Mouse (Mus musculus): ENCODE measurements around the gene Slc25a36. TPM values are rescaled to one million over a fixed set of nuclear protein-coding genes. Genes with fewer than 3 reads are reported as not detected.

Gene Slc25a36
- 8.0 and 8.2 TPM in 2 replicates for polyA plus RNA-seq (2015; fragmentation: Nextera tagmentation; extraction: Ambion mirVana)

- Histone ChIP-seq H3K4me2 (ENCODE audit: low read depth, low read length) (peak within 1 kb of the TSS; percentile 82), H3K27ac (ENCODE audit: low read length) (peak within 1 kb of the TSS; percentile 77), H3K4me1 (ENCODE audit: control insufficient read depth, low read depth, low read length) (peaks cover 8% of the 10 kb centered on the region), H3K27me3 (ENCODE audit: control insufficient read depth, insufficient read depth, low read depth, low read length) (peaks cover 26% of the 10 kb centered on the region), H3K9ac (ENCODE audit: low read depth, low read length) (peak within 1 kb of the TSS; percentile 77), H3K9me3 (replicated peaks; ENCODE audit: control insufficient read depth, low read length) (no peaks in the 10 kb centered on the region), H3K4me3 (ENCODE audit: low read depth, low read length) (peak within 1 kb of the TSS; percentile 83), H3K36me3 (ENCODE audit: control insufficient read depth, insufficient read depth) (no peaks in the 10 kb centered on the region)
- peak; percentile 95 for ATAC-seq (ENCODE audit: low read depth)
- WGBS (ENCODE audit: insufficient replicate concordance), result under 1% methylated on average over 86 of the region's 91 CpGs
Measured at GRCm38 (mm10) chr9:97110571-97111390, at the start of gene Slc25a36. Gene Slc25a36, minus strand, starts transcription at chr9:97111157.

GRCm38 (mm10) chr9:97158412-97158811, 47.5 kb upstream of the Slc25a36 start:
- H3K27me3 ChIP-seq (ENCODE audit: control insufficient read depth, insufficient read depth, low read depth, low read length), result peaks cover 32% of the 10 kb centered on the region
- H3K4me2 ChIP-seq (ENCODE audit: low read depth, low read length), result no peak overlapping the region
- H3K9ac ChIP-seq (ENCODE audit: low read depth, low read length), result no peak overlapping the region
- 57% methylated on average over 3 of the region's 3 CpGs for WGBS (ENCODE audit: insufficient replicate concordance)
- H3K9me3 ChIP-seq (replicated peaks; ENCODE audit: control insufficient read depth, low read length), result no peaks in the 10 kb centered on the region
- H3K4me1 ChIP-seq (ENCODE audit: control insufficient read depth, low read depth, low read length), result no peaks in the 10 kb centered on the region
- H3K4me3 ChIP-seq (ENCODE audit: low read depth, low read length), result no peak overlapping the region
- no peaks in the 10 kb centered on the region for H3K36me3 ChIP-seq (ENCODE audit: control insufficient read depth, insufficient read depth)
- no peak overlapping the region for H3K27ac ChIP-seq (ENCODE audit: low read length)
- no peak for ATAC-seq (ENCODE audit: low read depth)

DNA sequence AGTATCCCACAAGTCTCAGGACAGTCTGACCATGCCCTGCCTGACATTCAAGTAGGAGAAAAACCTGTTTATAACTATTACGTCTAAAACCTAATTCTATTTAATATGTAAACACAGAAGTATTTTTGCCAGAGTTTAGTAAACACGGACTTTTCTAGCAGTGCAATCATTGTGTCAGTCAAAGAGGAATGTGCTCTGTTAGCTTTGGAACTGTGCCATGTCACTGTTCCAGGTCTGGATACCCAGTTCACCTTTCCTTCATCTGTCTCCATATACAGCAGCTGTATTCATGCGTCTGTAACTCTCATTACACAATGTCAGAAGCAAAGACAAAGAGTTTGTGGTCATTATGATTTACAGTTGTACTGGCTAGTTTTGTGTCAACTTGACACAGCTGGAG, 45.0 kb upstream of the Slc25a36 start:
- H3K9me3 ChIP-seq (replicated peaks; ENCODE audit: control insufficient read depth, low read length), result no peaks in the 10 kb centered on the region
- no peaks in the 10 kb centered on the region for H3K36me3 ChIP-seq (ENCODE audit: control insufficient read depth, insufficient read depth)
- ATAC-seq (ENCODE audit: low read depth), result no peak; the same call in 1 of the 2 replicates
- no peak overlapping the region for H3K4me2 ChIP-seq (ENCODE audit: low read depth, low read length)
- no peak overlapping the region for H3K27ac ChIP-seq (ENCODE audit: low read length)
- no peak overlapping the region for H3K9ac ChIP-seq (ENCODE audit: low read depth, low read length)
- H3K4me3 ChIP-seq (ENCODE audit: low read depth, low read length), result no peak overlapping the region
- H3K4me1 ChIP-seq (ENCODE audit: control insufficient read depth, low read depth, low read length), result no peaks in the 10 kb centered on the region
- WGBS (ENCODE audit: insufficient replicate concordance), result 42% methylated on average over 3 of the region's 3 CpGs
- H3K27me3 ChIP-seq (ENCODE audit: control insufficient read depth, insufficient read depth, low read depth, low read length), result peaks cover 36% of the 10 kb centered on the region

DNA sequence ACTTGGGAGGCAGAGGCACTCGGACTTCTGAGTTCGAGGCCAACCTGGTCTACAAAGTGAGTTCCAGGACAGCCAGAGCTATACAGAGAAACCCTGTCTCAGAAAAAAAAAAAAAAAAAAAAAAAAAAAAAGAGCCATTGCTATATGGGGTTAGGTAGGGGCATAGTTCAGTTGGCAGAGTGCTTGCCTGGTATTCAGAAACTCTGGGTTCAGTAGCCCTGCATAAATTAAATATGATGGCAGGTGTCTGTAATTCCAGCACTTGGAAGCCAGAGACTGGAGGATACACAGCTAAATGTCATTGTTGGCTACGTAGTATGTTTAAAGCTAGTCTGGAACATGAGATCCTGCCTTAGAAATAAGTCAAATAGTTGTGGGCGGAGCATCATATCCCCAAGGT, 44.0 kb upstream of the Slc25a36 start:
- ATAC-seq (ENCODE audit: low read depth), result no peak
- 60% methylated on average over 4 of the region's 4 CpGs for WGBS (ENCODE audit: insufficient replicate concordance)

GRCm38 (mm10) chr9:97153006-97153405, 42.0 kb upstream of the Slc25a36 start:
- Histone ChIP-seq H3K27ac (ENCODE audit: low read length) (no peak overlapping the region), H3K36me3 (ENCODE audit: control insufficient read depth, insufficient read depth) (no peaks in the 10 kb centered on the region), H3K9me3 (replicated peaks; ENCODE audit: control insufficient read depth, low read length) (no peaks in the 10 kb centered on the region), H3K4me1 (ENCODE audit: control insufficient read depth, low read depth, low read length) (no peaks in the 10 kb centered on the region), H3K27me3 (ENCODE audit: control insufficient read depth, insufficient read depth, low read depth, low read length) (peaks cover 35% of the 10 kb centered on the region), H3K9ac (ENCODE audit: low read depth, low read length) (no peak overlapping the region), H3K4me2 (ENCODE audit: low read depth, low read length) (no peak overlapping the region), H3K4me3 (ENCODE audit: low read depth, low read length) (no peak overlapping the region)
- ATAC-seq (ENCODE audit: low read depth), result no peak
- WGBS (ENCODE audit: insufficient replicate concordance), result 63% methylated on average over 3 of the region's 3 CpGs

More for the DNA sequence above, 44.0 kb upstream of the Slc25a36 start:
- peaks cover 29% of the 10 kb centered on the region for H3K27me3 ChIP-seq (ENCODE audit: control insufficient read depth, insufficient read depth, low read depth, low read length)
- H3K27ac ChIP-seq (ENCODE audit: low read length), result no peak overlapping the region
- H3K9ac ChIP-seq (ENCODE audit: low read depth, low read length), result no peak overlapping the region
- H3K4me2 ChIP-seq (ENCODE audit: low read depth, low read length), result no peak overlapping the region
- H3K9me3 ChIP-seq (replicated peaks; ENCODE audit: control insufficient read depth, low read length), result no peaks in the 10 kb centered on the region
- no peaks in the 10 kb centered on the region for H3K4me1 ChIP-seq (ENCODE audit: control insufficient read depth, low read depth, low read length)
- no peaks in the 10 kb centered on the region for H3K36me3 ChIP-seq (ENCODE audit: control insufficient read depth, insufficient read depth)
- no peak overlapping the region for H3K4me3 ChIP-seq (ENCODE audit: low read depth, low read length)

DNA sequence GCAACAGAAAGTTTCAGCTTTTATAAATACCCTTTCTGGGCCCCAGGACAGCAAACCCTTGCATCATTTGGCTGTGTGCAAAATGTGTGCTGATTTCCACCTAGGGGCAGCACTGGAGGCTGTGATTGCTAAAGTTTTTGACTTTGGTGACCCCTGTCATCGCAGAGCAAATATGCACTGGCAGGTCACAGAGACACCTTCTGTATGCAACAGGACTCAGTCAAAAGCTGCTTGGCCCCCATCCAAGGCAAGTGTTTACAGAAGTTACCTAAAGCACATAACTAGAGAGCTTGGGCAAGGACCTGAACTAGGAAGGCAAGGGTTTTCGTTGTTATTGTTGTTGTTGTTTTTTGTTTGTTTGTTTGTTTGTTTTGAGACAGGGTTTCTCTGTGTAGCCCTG, 36.3 kb upstream of the Slc25a36 start:
- no peaks in the 10 kb centered on the region for H3K36me3 ChIP-seq (ENCODE audit: control insufficient read depth, insufficient read depth)
- no peaks in the 10 kb centered on the region for H3K4me1 ChIP-seq (ENCODE audit: control insufficient read depth, low read depth, low read length)
- WGBS (ENCODE audit: insufficient replicate concordance), result 50% methylated on average over 2 of the region's 2 CpGs
- H3K4me3 ChIP-seq (ENCODE audit: low read depth, low read length), result no peak overlapping the region
- no peaks in the 10 kb centered on the region for H3K9me3 ChIP-seq (replicated peaks; ENCODE audit: control insufficient read depth, low read length)
- H3K9ac ChIP-seq (ENCODE audit: low read depth, low read length), result no peak overlapping the region
- H3K27me3 ChIP-seq (ENCODE audit: control insufficient read depth, insufficient read depth, low read depth, low read length), result peaks cover 44% of the 10 kb centered on the region
- no peak overlapping the region for H3K27ac ChIP-seq (ENCODE audit: low read length)
- H3K4me2 ChIP-seq (ENCODE audit: low read depth, low read length), result no peak overlapping the region
- ATAC-seq (ENCODE audit: low read depth), result peak; percentile 83

DNA sequence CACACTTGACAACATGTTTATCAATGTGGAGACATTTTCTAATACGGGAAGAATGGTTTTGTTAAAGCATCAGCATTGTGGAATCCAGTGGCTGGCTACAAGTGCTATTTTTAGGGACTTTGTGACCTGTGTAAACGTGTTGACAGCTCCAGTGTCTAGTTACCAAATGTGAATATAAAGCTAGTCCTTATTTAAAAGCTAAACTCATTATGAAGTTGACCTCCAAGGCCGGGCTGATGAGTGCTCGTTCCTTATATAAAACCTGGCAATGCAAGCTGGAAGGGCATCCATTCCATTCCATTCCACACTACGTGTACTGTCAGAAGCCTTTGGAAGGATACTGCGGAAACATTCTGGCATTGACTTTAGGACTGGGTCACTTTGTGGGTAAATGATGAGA, 34.4 kb upstream of the Slc25a36 start:
- peaks cover 46% of the 10 kb centered on the region for H3K27me3 ChIP-seq (ENCODE audit: control insufficient read depth, insufficient read depth, low read depth, low read length)
- no peaks in the 10 kb centered on the region for H3K4me1 ChIP-seq (ENCODE audit: control insufficient read depth, low read depth, low read length)
- 50% methylated on average over 6 of the region's 6 CpGs for WGBS (ENCODE audit: insufficient replicate concordance)
- no peak overlapping the region for H3K4me3 ChIP-seq (ENCODE audit: low read depth, low read length)
- no peaks in the 10 kb centered on the region for H3K9me3 ChIP-seq (replicated peaks; ENCODE audit: control insufficient read depth, low read length)
- no peak overlapping the region for H3K4me2 ChIP-seq (ENCODE audit: low read depth, low read length)
- no peak overlapping the region for H3K9ac ChIP-seq (ENCODE audit: low read depth, low read length)
- H3K36me3 ChIP-seq (ENCODE audit: control insufficient read depth, insufficient read depth), result no peaks in the 10 kb centered on the region
- ATAC-seq (ENCODE audit: low read depth), result no peak
- H3K27ac ChIP-seq (ENCODE audit: low read length), result no peak overlapping the region

- no peak overlapping the region for H3K4me2 ChIP-seq (ENCODE audit: low read depth, low read length)
- H3K4me3 ChIP-seq (ENCODE audit: low read depth, low read length), result no peak overlapping the region
- H3K9me3 ChIP-seq (replicated peaks; ENCODE audit: control insufficient read depth, low read length), result no peaks in the 10 kb centered on the region
- H3K27me3 ChIP-seq (ENCODE audit: control insufficient read depth, insufficient read depth, low read depth, low read length), result peaks cover 49% of the 10 kb centered on the region
- no peak overlapping the region for H3K27ac ChIP-seq (ENCODE audit: low read length)
- ATAC-seq (ENCODE audit: low read depth), result no peak
- no peaks in the 10 kb centered on the region for H3K36me3 ChIP-seq (ENCODE audit: control insufficient read depth, insufficient read depth)
- H3K4me1 ChIP-seq (ENCODE audit: control insufficient read depth, low read depth, low read length), result no peaks in the 10 kb centered on the region
- WGBS (ENCODE audit: insufficient replicate concordance), result 72% methylated on average over 5 of the region's 5 CpGs
- no peak overlapping the region for H3K9ac ChIP-seq (ENCODE audit: low read depth, low read length)
Measured at GRCm38 (mm10) chr9:97143416-97143815, 32.5 kb upstream of the Slc25a36 start.

DNA sequence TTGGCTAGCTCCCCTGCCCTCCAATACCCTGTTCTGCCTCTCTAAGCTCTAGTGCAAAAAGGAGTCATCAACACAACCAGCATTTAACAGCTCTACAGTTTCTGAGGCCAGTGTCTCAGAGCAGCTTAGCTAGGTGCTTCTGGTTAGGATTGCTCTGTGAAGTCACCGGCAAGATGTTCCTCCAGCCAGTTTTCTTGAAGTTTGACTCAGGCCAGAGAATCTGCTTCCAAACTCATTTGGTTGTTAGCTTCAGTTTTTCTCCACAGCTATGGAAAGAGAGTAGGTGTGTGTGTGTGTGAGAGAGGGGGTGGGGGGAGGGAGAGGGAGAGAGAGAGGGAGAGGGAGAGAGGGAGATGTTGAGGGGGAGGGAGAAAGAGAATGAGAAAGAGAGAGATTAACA, 31.6 kb upstream of the Slc25a36 start:
- H3K9me3 ChIP-seq (replicated peaks; ENCODE audit: control insufficient read depth, low read length), result no peaks in the 10 kb centered on the region
- no peaks in the 10 kb centered on the region for H3K36me3 ChIP-seq (ENCODE audit: control insufficient read depth, insufficient read depth)
- no peak overlapping the region for H3K4me3 ChIP-seq (ENCODE audit: low read depth, low read length)
- no peak for ATAC-seq (ENCODE audit: low read depth)
- H3K4me1 ChIP-seq (ENCODE audit: control insufficient read depth, low read depth, low read length), result no peaks in the 10 kb centered on the region
- no peak overlapping the region for H3K9ac ChIP-seq (ENCODE audit: low read depth, low read length)
- 70% methylated on average over 1 of the region's 1 CpGs for WGBS (ENCODE audit: insufficient replicate concordance)
- H3K4me2 ChIP-seq (ENCODE audit: low read depth, low read length), result no peak overlapping the region
- H3K27me3 ChIP-seq (ENCODE audit: control insufficient read depth, insufficient read depth, low read depth, low read length), result peaks cover 50% of the 10 kb centered on the region
- no peak overlapping the region for H3K27ac ChIP-seq (ENCODE audit: low read length)
